Mouse (Mus musculus): ENCODE measurements around the gene Rbm8a.

GRCm38 (mm10) chr3:96675171-96675570 lies 45.4 kb downstream of the Rbm8a start:
- TF ChIP-seq POLR2A (IDR thresholded peaks at IDR 0.05; ENCODE audit: control insufficient read depth, extremely low read depth, insufficient read depth, low read length, poor library complexity) (no peak), CTCF (IDR thresholded peaks at IDR 0.05; ENCODE audit: borderline replicate concordance, control insufficient read depth, extremely low read depth, insufficient read depth, low read length, poor library complexity) (no peak)
